Mouse (Mus musculus) thymus, postnatal 10 days (tissue): ENCODE measurements around the gene P4hb.
A peak's percentile ranks its signal among the peaks of the same experiment; 100 is the strongest.
"Not testable (repeated sequence)": the region's sequence is repeated elsewhere in the genome, so short reads cannot be mapped to it uniquely, and the experiment has no call there.

Experiments used
- DNase-seq, 2 experiments: peaks; one replicate each; pipeline ENCODE4 v3.0.0; 2021; ENCODE audit warnings: low spot score in 2 of 2

The P4hb gene

GRCm38 (mm10) chr11:120598283-120598989, 25.4 kb upstream of the P4hb start, which contains the start of the genes Alyref and Anapc11:
TSS of gene Alyref (minus strand) at chr11:120598365.
TSS of gene Anapc11 (plus strand) at chr11:120598421.
- DNase-seq: peak; percentile 92 to 93

DNA sequence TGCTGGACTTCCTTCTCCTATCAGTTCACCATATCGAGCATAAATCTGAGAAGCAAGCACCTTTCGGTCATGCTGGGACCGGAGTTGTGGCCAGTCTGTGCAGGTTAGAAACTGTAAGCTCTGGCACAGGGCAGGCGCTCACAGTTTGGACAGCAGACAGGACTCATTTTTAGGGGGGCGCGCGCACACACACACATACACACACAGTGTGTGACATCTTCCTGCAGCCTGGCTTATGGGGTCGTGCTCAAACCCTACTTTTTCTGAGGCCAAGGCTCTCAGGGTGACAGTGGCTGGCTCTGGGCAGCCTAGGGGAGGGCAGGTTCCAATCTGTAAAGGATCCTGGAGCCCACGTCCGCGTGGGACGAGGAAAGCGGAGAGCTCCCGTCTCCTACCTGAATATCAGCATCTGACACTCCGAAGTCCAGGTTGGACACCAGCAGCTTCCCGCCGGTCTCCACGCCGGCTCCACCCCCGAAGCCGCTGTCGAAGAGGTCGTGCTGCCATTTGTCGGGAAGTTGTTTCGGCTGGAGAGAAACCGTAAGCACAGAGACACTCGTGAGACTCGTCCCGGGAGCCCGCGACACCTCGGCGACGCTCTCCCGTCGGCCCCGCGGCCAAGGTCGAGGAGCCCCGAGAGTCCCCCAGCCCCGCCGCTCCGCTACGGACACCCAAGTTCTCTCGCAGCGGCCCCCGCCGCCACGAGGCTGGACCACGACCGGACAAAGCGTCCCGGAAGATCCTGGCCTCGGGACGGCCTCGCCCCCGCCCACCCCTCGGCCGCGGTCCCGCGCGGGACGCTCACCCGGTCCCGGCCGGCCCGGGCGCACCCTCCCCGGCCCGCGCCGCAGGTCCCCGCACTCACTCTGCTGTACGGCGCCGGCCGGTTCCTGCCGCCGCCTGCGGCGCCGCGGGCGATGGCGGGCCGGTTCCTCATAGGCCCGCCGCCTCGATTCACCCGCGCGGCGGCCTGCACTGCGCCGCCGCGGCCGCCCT, 24.5 kb upstream of the P4hb start:
- DNase-seq: no peak

- DNase-seq: no peak
These were observed 15.5 kb upstream of the P4hb start for GRCm38 (mm10) chr11:120588531-120588930.

DNA sequence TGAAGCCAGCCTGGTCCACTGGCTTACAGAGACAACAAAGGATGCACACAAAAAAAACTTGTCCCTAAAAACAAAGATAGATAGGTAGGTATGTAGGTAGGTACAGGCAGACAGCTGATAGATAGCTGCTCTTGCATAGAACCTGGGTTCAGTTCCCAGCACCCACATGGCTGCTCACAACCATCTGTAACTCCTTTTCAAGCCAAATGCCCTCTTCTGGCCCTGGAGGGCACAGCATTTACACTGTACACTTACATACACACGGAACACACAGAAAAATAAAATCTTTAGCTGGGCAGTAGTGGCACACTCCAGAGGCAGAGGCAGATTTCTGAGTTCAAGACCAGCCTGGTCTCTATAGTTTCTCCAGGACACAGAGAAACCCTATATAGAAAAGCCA, 10.9 kb upstream of the P4hb start:
- DNase-seq: no peak

- DNase-seq: not testable (repeated sequence)
These were observed 9.9 kb upstream of the P4hb start for GRCm38 (mm10) chr11:120582982-120583293.

- peak; percentile 48 to 54 for DNase-seq
These were observed 9.4 kb upstream of the P4hb start for GRCm38 (mm10) chr11:120582268-120582981.

DNA sequence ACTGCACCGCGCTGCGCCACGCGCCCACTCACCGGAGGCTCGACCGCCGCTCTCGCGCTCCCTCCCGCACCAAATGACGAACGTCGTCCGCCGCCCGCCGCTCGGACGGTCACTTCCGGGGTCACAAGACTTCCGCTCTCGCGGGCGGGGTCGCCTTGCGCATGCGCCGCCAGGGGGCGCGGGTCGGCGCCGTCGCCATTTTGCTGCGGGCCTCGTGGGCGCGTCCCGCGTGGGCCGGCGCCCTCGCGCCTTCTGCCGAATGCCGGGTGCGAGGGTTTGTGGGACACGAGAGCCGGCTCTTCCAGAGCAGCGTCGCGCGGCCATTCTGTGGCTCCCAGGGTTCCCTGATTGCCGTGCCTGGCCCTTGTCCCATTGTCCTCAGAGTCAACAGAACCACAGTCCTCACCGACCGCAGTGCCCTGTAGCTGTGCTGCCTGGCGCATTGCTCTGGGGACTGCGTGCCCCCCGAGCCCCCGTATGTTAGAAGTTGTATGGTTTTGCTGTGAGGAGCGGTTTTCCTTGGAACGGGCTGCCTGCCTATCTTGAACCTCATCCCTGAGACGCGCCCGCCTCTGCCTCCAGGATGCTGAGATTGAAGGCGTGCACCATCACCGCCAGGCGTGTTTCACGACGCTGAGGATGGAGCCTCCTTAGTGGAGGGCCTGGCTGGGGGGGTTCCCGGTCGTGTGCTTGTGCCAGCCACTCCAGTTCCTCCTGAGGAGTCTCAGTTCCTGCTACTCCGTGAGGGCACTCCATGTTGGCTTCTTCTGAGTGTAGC, 8.6 kb upstream of the P4hb start, which contains the start of gene Arhgdia:
Arhgdia (minus strand) TSS at position 135 of the 778 bp plus-strand sequence.
- peak; percentile 78 to 89 for DNase-seq

DNA sequence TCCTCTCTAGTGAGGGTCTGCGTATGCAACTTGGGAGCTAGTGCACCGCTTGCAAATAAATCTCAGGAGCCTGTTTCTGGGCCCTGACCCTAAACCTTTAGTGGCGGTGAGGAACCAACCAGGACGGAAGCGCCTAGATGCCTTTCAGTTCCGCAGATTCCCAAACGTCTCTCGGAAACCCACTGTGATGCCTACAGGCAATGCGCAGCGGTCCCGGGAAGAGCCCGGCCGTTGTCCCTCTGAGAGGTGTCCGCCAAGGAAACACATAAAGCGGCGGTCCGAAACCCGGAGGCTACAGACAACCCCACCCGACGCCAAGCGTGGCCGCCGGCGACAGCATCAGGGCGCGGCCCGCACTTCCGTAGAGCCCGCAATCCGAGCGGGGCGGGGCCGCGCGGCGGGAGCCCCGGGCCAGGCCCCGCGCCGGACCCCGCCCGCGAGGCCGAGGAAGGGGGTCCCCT, 7.8 kb upstream of the P4hb start:
- peak; percentile 22 to 39 for DNase-seq

DNA sequence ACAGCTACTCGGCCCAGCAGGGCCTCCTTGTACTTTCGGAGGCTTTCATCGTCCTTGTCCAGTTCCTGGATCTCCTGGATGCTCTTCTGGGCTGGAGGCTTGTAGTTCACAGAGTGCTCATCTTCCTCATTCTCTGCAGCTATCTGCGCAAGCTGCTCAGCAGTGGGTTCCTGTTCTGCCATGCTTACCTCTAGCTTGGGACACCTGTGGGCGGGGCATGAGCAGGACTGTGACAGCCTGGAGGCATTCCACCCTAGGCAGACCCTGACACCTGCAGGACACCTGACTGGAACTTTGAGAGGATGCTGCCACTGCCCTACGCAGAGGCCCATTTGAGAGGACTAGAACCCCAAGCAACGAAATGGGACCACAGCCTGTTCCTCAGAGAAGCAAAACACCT, 7.1 kb upstream of the P4hb start:
- peak; percentile 24 to 26 for DNase-seq

- DNase-seq: peak; percentile 77 to 89
These were observed 6.5 kb upstream of the P4hb start for GRCm38 (mm10) chr11:120579316-120580107.

DNA sequence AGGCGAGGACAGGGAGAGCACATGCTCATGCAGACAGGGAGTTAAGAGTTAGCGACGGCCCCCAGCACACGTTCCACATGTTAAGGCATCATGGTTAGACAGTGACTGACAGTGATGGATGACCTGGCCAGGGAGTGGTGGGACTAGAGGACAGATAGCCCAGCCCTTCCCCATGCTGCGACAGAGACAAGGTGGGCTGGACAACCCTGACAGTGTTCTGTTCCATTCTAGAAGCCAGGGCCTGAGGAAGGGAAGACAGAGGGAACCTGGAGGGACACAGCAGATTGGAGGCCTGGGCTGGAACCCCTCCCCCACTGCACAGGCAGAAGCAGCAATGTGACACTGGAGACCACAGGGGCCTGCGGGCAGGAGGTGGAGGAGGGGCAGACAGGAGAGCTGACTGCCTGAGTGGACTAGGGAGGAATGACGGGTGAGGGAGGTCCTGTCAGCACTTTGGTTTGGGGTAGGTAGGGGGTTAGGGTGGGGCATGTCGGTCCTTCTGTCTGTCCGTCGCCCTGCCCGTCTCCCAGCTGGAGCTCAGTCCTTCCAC, 5.7 kb upstream of the P4hb start:
- no peak for DNase-seq

DNA sequence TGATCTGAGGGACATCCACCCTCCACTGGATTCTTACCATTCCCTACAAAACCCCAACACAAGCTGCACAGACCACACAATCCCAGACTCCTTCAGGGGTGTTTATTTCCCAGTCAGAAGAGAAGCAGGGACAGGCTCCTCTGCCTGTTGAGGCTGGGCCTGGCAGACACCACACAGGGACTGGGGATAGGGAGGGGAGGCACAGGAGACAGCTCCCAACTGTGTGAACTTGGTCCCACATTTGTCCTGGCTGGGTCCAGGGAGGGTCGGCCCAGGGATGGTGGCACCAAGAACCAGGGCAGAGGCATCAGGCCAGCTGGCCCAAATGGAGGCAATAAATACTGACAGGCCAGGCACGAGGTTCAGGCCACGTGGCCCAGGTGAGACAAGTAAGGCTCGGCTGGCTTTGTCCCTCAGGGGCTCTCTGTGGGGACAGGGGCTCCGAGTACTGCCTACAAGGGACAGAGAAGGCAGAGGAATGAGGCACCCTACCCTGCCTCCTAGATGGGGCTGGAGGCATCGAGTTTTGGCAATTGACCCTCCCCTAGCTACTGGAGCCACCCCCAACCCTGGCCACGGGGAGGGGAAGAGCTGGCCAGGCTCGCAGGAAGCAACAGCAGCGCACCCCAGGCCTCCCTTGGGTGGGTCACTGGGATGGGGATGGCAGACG, 5.1 kb upstream of the P4hb start:
- no peak for DNase-seq

DNA sequence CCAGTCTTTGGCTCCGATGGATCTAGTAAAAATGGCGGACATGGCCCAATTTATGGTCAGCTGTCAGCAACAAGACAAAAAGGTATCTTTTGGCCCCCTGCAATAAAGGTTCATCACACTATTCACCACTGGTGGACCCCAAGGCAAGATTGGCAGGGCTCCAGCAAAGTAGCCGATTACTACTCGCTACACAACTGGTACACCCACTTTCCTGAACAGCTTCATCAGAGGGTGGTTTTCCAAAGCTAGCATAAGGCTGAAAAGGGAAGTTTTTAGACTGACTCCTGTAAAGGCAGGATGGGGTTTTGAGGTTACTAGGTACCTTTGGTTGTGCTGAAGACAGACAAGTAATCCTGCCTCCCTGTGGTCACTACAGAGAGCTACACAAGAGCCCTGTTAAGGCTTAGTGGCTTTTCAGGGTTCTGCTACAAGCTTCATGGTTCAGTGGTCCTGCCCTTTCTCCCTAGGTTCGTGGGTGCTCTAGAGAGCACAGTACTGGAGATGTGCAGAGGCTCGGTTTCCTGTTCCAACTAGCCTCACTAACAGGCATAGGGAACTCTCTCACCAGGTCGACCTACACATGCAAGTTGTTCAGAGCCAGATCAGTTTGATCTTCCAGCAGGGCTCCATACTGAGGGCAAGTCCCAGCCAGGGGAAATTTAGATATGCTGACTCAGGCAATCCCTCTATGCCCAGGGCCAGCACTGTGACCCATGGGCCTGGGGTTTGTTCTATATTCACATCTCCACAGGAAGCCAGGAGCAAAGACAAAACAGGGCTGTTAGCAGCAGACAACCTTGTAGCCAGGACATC, 4.4 kb upstream of the P4hb start:
- DNase-seq: peak in 1 of 2 experiments; percentile 10

- no peak for DNase-seq
These were observed 3.4 kb upstream of the P4hb start for GRCm38 (mm10) chr11:120576365-120576981.

- no peak for DNase-seq
These were observed 2.9 kb upstream of the P4hb start for GRCm38 (mm10) chr11:120575940-120576339.

DNA sequence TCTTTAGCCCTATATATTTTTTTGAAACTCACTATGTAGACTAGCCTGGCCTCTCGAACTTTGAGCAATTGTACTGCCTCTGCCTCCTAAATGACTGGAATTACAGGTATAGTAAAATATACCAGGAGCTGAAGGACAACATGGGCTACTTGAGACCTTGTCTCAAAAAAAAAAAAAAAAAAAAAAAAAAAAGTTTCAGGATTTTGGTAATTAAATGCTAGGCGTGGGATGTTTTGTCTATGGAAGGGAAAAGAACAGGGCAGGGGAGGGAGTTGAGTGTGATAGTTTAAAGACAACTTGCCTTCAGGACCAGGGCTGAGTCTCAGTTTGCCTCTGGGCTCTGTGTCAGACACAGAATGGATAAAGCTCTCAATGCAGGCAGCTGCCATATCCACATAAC, 2.0 kb upstream of the P4hb start:
- no peak for DNase-seq

DNA sequence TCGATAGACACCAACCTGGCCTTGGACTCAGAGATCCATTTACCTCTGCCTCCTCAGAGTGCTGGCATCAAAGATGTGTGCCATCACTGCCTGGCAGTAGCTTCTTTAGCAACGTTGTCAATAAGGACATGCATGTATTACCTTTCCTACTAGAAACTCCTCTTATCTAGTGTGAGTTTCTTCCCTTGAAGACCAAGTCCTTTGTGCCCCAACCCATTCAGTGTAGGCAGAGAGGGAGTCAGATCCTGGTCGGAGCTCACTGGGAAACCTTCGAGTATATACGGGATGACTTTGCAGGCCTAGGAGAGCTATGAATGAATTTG, 1.2 kb upstream of the P4hb start:
- DNase-seq: no peak

DNA sequence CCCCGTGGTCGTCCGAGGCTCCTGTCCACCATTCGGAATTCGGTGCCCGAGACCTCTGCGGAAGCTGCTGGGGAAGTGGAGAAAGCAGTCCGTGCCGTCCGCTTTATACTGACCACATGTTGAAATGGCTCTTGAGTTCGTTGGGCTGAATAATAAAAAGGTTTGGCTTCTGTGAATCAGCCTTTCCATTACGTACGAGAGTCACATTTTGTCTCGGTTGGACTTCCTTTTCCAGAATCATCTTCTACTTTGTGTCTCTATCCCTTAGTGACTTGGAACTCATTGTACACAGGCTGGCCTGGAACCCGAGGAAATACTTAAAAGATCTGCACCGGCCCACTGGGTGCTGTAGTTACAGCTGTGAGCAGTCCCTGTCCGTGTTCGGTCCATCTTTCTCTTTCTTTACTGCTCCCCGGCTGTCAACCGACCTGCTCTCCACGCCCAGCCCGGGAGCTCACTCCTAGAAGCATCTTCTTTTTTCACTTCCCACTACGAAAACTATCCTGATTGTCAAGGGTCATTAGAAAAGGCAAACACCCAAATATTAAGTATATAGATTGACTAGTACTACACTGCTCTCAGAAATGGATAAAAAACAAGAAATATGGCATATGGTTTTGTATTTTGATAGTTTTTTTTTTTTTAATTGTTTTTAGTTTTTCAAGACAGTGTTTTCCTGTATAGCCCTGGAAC, 678 bp upstream of the P4hb start:
- no peak for DNase-seq
